Mouse (Mus musculus) neural tube, embryonic 13.5 days (tissue): ENCODE data around the gene Zbtb32. TPM values are rescaled to one million over a fixed set of nuclear protein-coding genes. Genes with fewer than 3 reads are reported as not detected.

ENCODE experiments used
- ATAC-seq: fragments of 200-750 bp; cut with Nextera tagmentation; 2 replicates; pipeline ENCODE4 v1.8.0; 2017; ENCODE audit warnings: low read depth, mild to moderate bottlenecking, moderate TSS enrichment, moderate library complexity
- H3K27ac ChIP-seq: fragments of 300-500 bp; sonication (generic); replicated peaks from 2 replicates; pipeline ENCODE4 v1.5.1; 2015; ENCODE audit warnings: moderate library complexity, mild to moderate bottlenecking, inconsistent platforms
- H3K27me3 ChIP-seq: fragments of 300-500 bp; sonication (generic); 2 replicates; pipeline ENCODE4 v1.6.1; 2015; ENCODE audit warnings: mild to moderate bottlenecking, inconsistent platforms
- H3K36me3 ChIP-seq: fragments of 300-500 bp; sonication (generic); 2 replicates; pipeline ENCODE4 v1.6.1; 2015; ENCODE audit warnings: mild to moderate bottlenecking, inconsistent platforms
- H3K4me1 ChIP-seq: fragments of 300-500 bp; sonication (generic); replicated peaks from 2 replicates; pipeline ENCODE4 v1.6.1; 2015; ENCODE audit warnings: inconsistent platforms
- H3K4me2 ChIP-seq: fragments of 300-500 bp; sonication (generic); 2 replicates; pipeline ENCODE4 v1.6.1; 2015; ENCODE audit warnings: inconsistent platforms, mild to moderate bottlenecking, moderate library complexity
- H3K4me3 ChIP-seq: fragments of 300-500 bp; sonication (generic); 2 replicates; pipeline ENCODE4 v1.5.1; 2015; ENCODE audit warnings: mild to moderate bottlenecking, inconsistent platforms
- H3K9ac ChIP-seq: fragments of 300-500 bp; sonication (generic); 2 replicates; pipeline ENCODE4 v1.6.1; 2015; ENCODE audit warnings: moderate library complexity, mild to moderate bottlenecking, inconsistent platforms
- H3K9me3 ChIP-seq: fragments of 300-500 bp; sonication (generic); 2 replicates; pipeline ENCODE4 v1.6.1; 2016; ENCODE audit warnings: inconsistent platforms
- WGBS: fragments of 180-500 bp; shearing (Covaris S2); methylation state at CpG from one replicate; pipeline ENCODE4 v1.1.7; 2015; 5-methylcytosine and 5-hydroxymethylcytosine counted together
- polyA plus RNA-seq: library from polyadenylated mRNA; unstranded; fragments of >200 nt; fragmentation: Nextera tagmentation; extraction: Ambion mirVana; gene quantifications from 2 replicates; pipeline ENCODE4 v1.2.1, GENCODE M21; 2015

Zbtb32 gene
- polyA plus RNA-seq, 1 experiment from 2014 or later: 0.50 TPM

- Histone ChIP-seq H3K4me3 (peak overlapping the region; percentile 87), H3K27me3 (no peaks in the 10 kb centered on the region), H3K9me3 (no peaks in the 10 kb centered on the region), H3K4me2 (peak overlapping the region; percentile 88), H3K4me1 (peaks cover 41% of the 10 kb centered on the region), H3K27ac (peak overlapping the region; percentile 71), H3K9ac (peak overlapping the region; percentile 88), H3K36me3 (peaks cover 30% of the 10 kb centered on the region)
- ATAC-seq: peak; percentile 7; the same call in 1 of the 2 replicates
- 3% methylated on average over 27 of the region's 27 CpGs for WGBS
These were observed 36.1 kb downstream of the Zbtb32 start for GRCm38 (mm10) chr7:30562526-30563116.

GRCm38 (mm10) chr7:30560296-30560695 is 38.4 kb downstream of the Zbtb32 start:
- Histone ChIP-seq H3K9ac (0 out of 2 replicates have a peak overlapping the region, but pooled peaks have one; percentile 31), H3K4me2 (peak overlapping the region; percentile 99), H3K9me3 (no peaks in the 10 kb centered on the region), H3K4me3 (no peak overlapping the region), H3K36me3 (peaks cover 31% of the 10 kb centered on the region), H3K27ac (no peak overlapping the region), H3K27me3 (no peaks in the 10 kb centered on the region), H3K4me1 (peaks cover 41% of the 10 kb centered on the region)
- 63% methylated on average over 2 of the region's 2 CpGs for WGBS
- ATAC-seq: no peak

- peak within 1 kb of the TSS; percentile 62 for H3K27ac ChIP-seq
These were observed 39.2 kb downstream of the Zbtb32 start, which contains the start of gene Lin37 for GRCm38 (mm10) chr7:30559443-30559954. Gene Lin37, minus strand, starts transcription at chr7:30559838.

GRCm38 (mm10) chr7:30558656-30559442 is 39.9 kb downstream of the Zbtb32 start:
- Histone ChIP-seq H3K27me3 (peaks cover 9% of the 10 kb centered on the region; the same call in 1 of the 2 replicates), H3K9ac (peak overlapping the region; percentile 88), H3K9me3 (no peaks in the 10 kb centered on the region), H3K36me3 (peaks cover 39% of the 10 kb centered on the region), H3K4me1 (peaks cover 34% of the 10 kb centered on the region), H3K4me2 (peak overlapping the region; percentile 99), H3K27ac (peak overlapping the region; percentile 62), H3K4me3 (peak overlapping the region; percentile 67)
- 13% methylated on average over 12 of the region's 12 CpGs for WGBS
- ATAC-seq: 0 out of 2 replicates have a peak, but pooled peaks have one; percentile 2

More at GRCm38 (mm10) chr7:30559443-30559954, 39.2 kb downstream of the Zbtb32 start, which contains the start of gene Lin37:
- peak within 1 kb of the TSS; percentile 88 for H3K9ac ChIP-seq
- under 1% methylated on average over 20 of the region's 20 CpGs for WGBS
- peaks cover 2% of the 10 kb centered on the region; the same call in 1 of the 2 replicates for H3K27me3 ChIP-seq
- H3K9me3 ChIP-seq: no peaks in the 10 kb centered on the region
- ATAC-seq: peak; percentile 87
- H3K4me1 ChIP-seq: peaks cover 40% of the 10 kb centered on the region
- peak within 1 kb of the TSS; percentile 67 for H3K4me3 ChIP-seq
- H3K4me2 ChIP-seq: peak within 1 kb of the TSS; percentile 99
- peaks cover 33% of the 10 kb centered on the region for H3K36me3 ChIP-seq

- Histone ChIP-seq H3K36me3 (peaks cover 39% of the 10 kb centered on the region), H3K9me3 (no peaks in the 10 kb centered on the region), H3K4me1 (peaks cover 39% of the 10 kb centered on the region), H3K4me2 (peak overlapping the region; percentile 99), H3K27ac (no peak overlapping the region), H3K9ac (peak overlapping the region; percentile 88), H3K27me3 (peaks cover 9% of the 10 kb centered on the region; the same call in 1 of the 2 replicates), H3K4me3 (peak overlapping the region; percentile 67; the same call in 1 of the 2 replicates)
- ATAC-seq: no peak
- WGBS: 90% methylated on average over 13 of the region's 13 CpGs
These were observed 40.7 kb downstream of the Zbtb32 start for GRCm38 (mm10) chr7:30557901-30558514.

- H3K9me3 ChIP-seq: no peaks in the 10 kb centered on the region
- WGBS: 95% methylated on average over 18 of the region's 18 CpGs
- H3K27me3 ChIP-seq: peaks cover 9% of the 10 kb centered on the region; the same call in 1 of the 2 replicates
- H3K36me3 ChIP-seq: peaks cover 39% of the 10 kb centered on the region
- no peak overlapping the region for H3K4me3 ChIP-seq
- no peak overlapping the region for H3K27ac ChIP-seq
- H3K4me2 ChIP-seq: no peak overlapping the region
- peaks cover 40% of the 10 kb centered on the region for H3K4me1 ChIP-seq
- H3K9ac ChIP-seq: no peak overlapping the region
- ATAC-seq: no peak
These were observed 41.7 kb downstream of the Zbtb32 start for GRCm38 (mm10) chr7:30556894-30557536.

- H3K9ac ChIP-seq: peak overlapping the region; percentile 70
These were observed 44.7 kb downstream of the Zbtb32 start for GRCm38 (mm10) chr7:30553810-30554584.

GRCm38 (mm10) chr7:30553021-30553589 is 45.6 kb downstream of the Zbtb32 start:
- peak overlapping the region; percentile 93 for H3K27ac ChIP-seq
- WGBS: 8% methylated on average over 23 of the region's 23 CpGs
- H3K9me3 ChIP-seq: no peaks in the 10 kb centered on the region
- H3K4me2 ChIP-seq: peak overlapping the region; percentile 87
- peak overlapping the region; percentile 64 for H3K4me3 ChIP-seq
- H3K4me1 ChIP-seq: peaks cover 23% of the 10 kb centered on the region
- H3K27me3 ChIP-seq: peaks cover 9% of the 10 kb centered on the region; the same call in 1 of the 2 replicates
- peaks cover 48% of the 10 kb centered on the region for H3K36me3 ChIP-seq
- H3K9ac ChIP-seq: peak overlapping the region; percentile 70
- no peak for ATAC-seq

More at GRCm38 (mm10) chr7:30553810-30554584, 44.7 kb downstream of the Zbtb32 start:
- Histone ChIP-seq H3K27me3 (peaks cover 9% of the 10 kb centered on the region; the same call in 1 of the 2 replicates), H3K4me3 (peak overlapping the region; percentile 64; the same call in 1 of the 2 replicates), H3K36me3 (peaks cover 41% of the 10 kb centered on the region), H3K9me3 (no peaks in the 10 kb centered on the region), H3K4me1 (peaks cover 32% of the 10 kb centered on the region), H3K27ac (no peak overlapping the region), H3K4me2 (peak overlapping the region; percentile 87)
- 85% methylated on average over 22 of the region's 22 CpGs for WGBS
- ATAC-seq: no peak

- H3K9ac ChIP-seq: peak within 1 kb of the TSS; percentile 72
- WGBS: under 1% methylated on average over 44 of the region's 44 CpGs
- H3K4me3 ChIP-seq: peak within 1 kb of the TSS; percentile 64
- no peaks in the 10 kb centered on the region for H3K9me3 ChIP-seq
- peak; percentile 96 for ATAC-seq
- peak within 1 kb of the TSS; percentile 93 for H3K27ac ChIP-seq
- peaks cover 18% of the 10 kb centered on the region for H3K4me1 ChIP-seq
- H3K4me2 ChIP-seq: peak within 1 kb of the TSS; percentile 87
- peaks cover 46% of the 10 kb centered on the region for H3K36me3 ChIP-seq
- H3K27me3 ChIP-seq: peaks cover 9% of the 10 kb centered on the region; the same call in 1 of the 2 replicates
These were observed 46.3 kb downstream of the Zbtb32 start, which contains the start of the genes Hspb6 and Proser3 for GRCm38 (mm10) chr7:30552102-30553020. Gene Hspb6, plus strand, starts transcription at chr7:30552178. Gene Proser3, minus strand, starts transcription at chr7:30552299.
